Mouse (Mus musculus) kidney, adult 18-20 months (tissue): Measurements from ENCODE around the gene Atg3.
A peak's percentile ranks its signal among the peaks of the same experiment; 100 is the strongest.

Experiments used
- DNase-seq: peaks from one replicate; pipeline ENCODE4 v3.0.0; 2021

Atg3 gene

DNA sequence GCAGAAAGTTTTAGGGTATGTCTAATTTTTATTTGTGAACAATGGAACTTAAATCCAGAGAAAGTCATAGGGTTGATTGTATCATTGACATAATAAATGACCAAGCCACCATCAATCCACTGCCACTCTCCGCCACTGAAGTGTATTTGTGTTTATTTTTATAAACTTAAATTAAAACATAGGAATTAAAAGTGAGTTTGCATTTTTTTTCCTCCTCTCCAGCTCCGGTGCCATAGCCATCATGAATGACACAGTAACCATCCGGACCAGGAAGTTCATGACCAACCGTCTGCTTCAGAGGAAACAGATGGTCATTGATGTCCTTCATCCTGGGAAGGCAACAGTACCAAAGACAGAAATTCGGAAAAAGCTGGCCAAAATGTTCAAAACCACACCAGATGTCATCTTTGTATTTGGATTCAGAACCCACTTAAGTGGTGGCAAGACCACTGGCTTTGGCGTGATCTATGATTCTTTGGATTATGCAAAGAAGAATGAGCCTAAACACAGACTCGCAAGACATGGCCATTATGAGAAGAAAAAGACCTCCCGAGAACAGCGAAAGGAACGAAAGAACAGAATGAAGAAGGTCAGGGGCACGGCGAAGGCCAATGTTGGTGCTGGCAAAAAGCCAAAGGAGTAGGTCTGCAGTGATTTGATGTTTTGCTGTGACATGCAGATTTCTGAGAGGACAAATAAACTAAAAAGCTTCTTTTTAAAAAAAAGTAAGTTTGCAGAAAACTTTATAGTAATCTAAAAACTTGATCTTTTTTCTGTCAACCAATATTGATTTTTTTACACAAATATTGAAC is 46.5 kb downstream of the Atg3 start:
- peak; percentile 5 for DNase-seq

DNA sequence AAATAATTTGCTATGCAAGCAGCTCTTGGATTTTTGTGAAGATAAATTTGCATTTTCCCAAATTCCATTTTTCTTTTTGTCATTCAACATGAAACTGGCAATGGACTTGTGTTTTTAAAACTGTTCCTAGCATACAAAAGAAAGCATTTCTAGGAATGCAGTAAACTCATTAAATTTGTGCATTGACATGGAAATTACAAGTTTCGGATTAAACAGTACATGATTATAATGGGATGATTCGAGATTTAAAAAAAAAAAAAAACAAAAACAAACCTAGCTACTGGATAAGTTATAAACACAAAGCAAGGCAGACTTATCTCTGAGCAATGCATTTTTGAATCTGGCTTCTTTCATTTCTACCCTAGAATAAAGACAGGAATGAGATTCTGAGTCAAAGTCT is 63.4 kb downstream of the Atg3 start:
- DNase-seq, result no peak

DNA sequence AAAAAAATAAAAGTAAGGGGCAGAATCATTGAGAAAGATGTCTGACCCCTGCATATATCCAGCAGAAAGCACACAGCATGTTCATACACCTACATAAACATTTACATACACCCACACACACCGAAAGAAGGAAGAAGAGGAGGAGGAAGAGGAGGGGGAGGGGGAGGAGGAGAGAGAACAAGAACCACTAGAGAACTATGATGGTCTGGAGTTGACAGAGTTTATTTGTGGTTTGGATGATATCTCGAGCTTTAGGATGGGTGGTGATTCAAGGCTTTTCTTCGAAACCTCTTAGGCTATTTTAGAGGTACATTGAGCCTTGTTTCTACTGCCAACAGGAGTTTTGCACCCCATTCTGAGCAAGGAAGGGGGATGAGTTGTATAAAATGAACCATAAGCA is 64.2 kb downstream of the Atg3 start:
- no peak for DNase-seq

DNA sequence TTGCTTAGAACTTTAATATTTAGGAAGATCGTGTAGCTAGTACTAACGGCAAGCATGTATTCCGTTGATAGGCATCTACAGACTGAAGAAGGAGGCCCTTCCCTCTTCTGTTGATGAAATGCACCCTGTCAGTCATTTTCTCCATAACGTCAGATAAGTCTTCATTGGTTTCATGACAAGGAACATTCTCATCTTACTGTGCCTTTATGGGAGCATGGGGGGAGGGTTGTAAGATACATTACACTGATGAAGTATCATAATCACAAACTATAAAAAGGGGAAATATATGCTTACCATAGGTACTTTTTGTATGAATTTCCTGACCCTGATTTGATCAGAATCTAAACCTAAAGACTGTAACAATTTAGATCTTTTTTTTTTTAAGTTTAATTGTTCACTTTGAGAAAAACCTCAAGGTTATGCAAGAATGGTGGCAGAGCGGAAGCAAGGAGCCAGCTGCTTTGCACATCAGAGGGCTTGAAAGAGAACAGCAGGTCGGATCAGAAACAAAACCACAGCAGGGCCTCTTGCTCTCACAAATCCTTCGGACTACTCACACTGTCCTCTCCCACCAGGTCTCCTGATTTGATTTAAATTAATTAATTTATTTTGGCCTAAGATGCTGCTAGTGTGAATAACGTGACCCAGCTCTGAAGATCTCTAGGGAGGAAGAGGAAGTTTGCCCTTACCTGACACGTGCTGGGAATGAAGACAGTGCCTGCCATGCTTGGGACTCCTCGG is 65.2 kb downstream of the Atg3 start, which contains the start of gene Btla:
Gene Btla, plus strand, starts transcription at position 668 of the 741 bp plus-strand sequence.
- DNase-seq, result no peak

DNA sequence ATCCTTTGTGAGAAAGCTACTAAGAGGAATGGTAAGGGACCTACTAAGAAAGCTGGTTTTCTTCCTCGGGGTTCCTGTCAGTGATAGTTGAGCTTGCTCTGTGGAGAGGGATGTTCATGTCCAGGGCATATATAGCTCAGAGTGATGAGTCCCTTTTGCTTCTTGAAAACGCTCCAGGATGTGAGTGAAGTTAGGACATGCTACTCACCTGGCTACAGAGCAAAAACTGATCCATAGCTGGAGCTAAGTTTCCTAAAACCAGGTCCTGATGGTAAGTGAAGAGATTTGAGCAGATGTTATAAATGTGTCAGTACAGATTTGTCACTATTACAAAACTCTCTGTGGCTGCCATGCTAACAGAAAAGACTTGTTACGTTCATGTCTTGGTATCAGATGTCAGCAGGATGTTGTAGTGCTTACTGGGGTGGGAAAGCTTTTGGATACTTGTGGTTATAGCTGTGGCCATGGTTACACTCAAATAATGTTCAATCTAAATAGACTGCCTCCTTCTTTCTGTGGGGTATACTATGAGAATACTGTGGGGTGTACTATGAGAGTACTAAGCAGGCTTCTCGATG is 65.9 kb downstream of the Atg3 start:
- no peak for DNase-seq

DNA sequence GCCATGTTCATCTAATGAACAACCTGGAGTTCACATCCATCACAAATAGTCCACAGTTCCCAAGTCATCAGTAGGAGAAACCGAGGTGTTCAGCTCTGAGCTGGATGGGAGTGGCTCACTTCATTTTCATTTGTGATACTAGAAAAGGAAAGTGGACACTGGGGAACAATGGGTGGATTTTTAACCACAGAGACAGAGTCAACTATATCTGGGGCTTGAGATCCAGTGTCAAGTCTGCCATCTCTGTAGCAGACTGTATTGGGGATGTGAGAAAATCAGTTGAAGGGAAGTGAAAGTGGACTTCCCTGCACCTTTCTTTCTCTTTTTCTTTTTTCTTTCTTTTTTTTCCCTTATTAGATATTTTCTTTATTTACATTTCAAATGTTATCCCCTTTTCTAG is 68.4 kb downstream of the Atg3 start:
- DNase-seq, result no peak

DNA sequence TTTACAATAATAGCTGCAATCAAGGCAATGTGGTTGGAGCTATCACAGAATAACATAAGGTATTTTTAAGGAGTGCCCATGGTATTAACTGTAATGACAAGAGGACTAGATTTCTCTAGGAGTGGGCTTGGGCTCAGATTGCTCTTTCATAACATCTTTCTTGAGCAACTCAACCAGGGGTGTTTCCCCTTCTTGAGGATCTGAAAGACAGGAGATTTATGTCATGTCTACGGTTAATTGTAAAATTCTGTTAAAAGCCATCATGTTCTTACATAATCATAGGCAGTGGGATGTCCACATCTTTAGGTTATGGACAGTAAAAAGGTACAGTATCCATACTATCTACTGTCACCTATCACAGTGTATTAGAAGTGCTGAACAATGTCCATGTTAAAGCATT is 72.7 kb downstream of the Atg3 start:
- no peak for DNase-seq

DNA sequence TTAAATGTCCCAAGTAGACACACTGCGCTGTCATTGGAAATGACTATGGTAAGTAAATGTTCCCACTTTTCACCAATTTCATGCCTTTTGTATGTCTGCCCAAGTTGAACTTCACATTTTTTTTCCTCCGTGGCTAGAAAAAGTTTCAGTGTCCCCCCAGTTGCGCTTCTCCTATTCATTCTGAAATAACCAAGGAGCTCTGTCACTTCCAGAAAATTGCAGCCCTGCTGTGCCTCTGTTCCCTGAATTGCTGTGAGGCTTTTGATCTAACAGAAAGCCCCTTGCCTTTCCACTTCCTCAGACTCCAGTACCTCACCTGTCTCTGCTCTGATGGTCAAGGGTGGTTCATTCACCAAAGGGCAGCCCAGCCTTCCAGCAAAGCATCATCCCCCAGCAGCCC is 74.4 kb downstream of the Atg3 start:
- no peak for DNase-seq
